Mouse (Mus musculus) forebrain, embryonic 14.5 days (tissue): Measurements from ENCODE around the gene Dck. TPM values are rescaled to one million over a fixed set of nuclear protein-coding genes. Genes with fewer than 3 reads are reported as not detected.
A peak's percentile ranks its signal among the peaks of the same experiment; 100 is the strongest.

Experiments
- ATAC-seq: fragments of 200-750 bp; cut with Nextera tagmentation; 2 replicates; pipeline ENCODE4 v1.8.0; 2017; ENCODE audit warnings: mild to moderate bottlenecking, moderate library complexity
- DNase-seq: peaks from one replicate; pipeline ENCODE4 v3.0.0-alpha.2; 2015; ENCODE audit warnings: low spot score
- H3K27ac ChIP-seq: fragments of 300-500 bp; sonication (generic); 2 replicates; pipeline ENCODE4 v1.5.1; 2014; ENCODE audit warnings: low read depth, mild to moderate bottlenecking, control low read depth, low read length, moderate library complexity
- H3K27me3 ChIP-seq: fragments of 300-500 bp; sonication (generic); replicated peaks from 2 replicates; pipeline ENCODE4 v1.6.1; 2014; ENCODE audit warnings: low read length, control low read depth, mixed read lengths; ENCODE audit not compliant: control insufficient read depth, insufficient read depth
- H3K36me3 ChIP-seq: fragments of 300-500 bp; sonication (generic); 2 replicates; pipeline ENCODE4 v1.6.1; 2014; ENCODE audit warnings: low read length, control low read depth; ENCODE audit not compliant: control insufficient read depth, insufficient read depth
- H3K4me1 ChIP-seq: fragments of 300-500 bp; sonication (generic); 2 replicates; pipeline ENCODE4 v1.6.1; 2014; ENCODE audit warnings: antibody characterized with exemption, low read length, control low read depth; ENCODE audit not compliant: control insufficient read depth, insufficient read depth
- H3K4me2 ChIP-seq: fragments of 300-500 bp; sonication (generic); 2 replicates; pipeline ENCODE4 v1.6.1; 2014; ENCODE audit warnings: mild to moderate bottlenecking, control low read depth, low read length
- H3K4me3 ChIP-seq: fragments of 300-500 bp; sonication (generic); 2 replicates; pipeline ENCODE4 v1.5.1; 2014; ENCODE audit warnings: low read depth, low read length, control low read depth
- H3K9ac ChIP-seq: fragments of 300-500 bp; sonication (generic); 2 replicates; pipeline ENCODE4 v1.6.1; 2014; ENCODE audit warnings: mild to moderate bottlenecking, low read length, control low read depth, moderate library complexity
- H3K9me3 ChIP-seq: fragments of 300-500 bp; sonication (generic); replicated peaks from 2 replicates; pipeline ENCODE4 v1.6.1; 2016; ENCODE audit warnings: low read length, control low read depth, mixed read lengths; ENCODE audit not compliant: control insufficient read depth
- WGBS: fragments of 180-500 bp; shearing (Covaris S2); extraction: QIAGEN DNeasy Blood & Tissue Kit; methylation state at CpG from one replicate; pipeline ENCODE4 v1.1.7; 2014; 5-methylcytosine and 5-hydroxymethylcytosine counted together
- polyA plus RNA-seq: library from polyadenylated mRNA; unstranded; fragments of >200 nt; fragmentation: Nextera tagmentation; extraction: Ambion mirVana; gene quantifications from 2 replicates; pipeline ENCODE4 v1.2.1, GENCODE M21; 2014

The Dck gene
- polyA plus RNA-seq = 93.7 and 94.7 TPM in 2 replicates

DNA sequence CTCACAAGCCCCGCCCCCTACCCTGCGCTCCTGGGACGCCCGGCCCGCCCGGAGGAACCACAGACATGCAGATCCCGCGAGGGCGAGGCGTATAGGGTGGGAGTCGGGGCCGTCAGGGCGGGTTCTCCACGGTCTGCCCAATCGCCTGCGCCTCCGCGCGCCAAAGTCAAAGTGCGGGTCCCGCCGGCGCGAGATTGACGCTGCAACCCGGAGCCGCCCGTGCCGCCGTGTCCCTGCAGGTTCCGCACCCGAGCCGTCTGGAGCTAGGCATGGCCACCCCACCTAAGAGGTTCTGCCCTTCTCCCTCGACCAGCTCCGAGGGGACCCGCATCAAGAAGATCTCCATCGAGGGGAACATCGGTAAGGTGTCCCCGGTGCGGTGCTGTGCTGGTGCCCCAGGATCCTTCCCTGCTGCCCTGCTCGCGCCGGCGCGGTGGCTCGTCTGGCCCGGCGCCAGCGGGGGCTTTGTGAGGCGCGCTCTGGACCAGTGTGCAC is at the start of gene Dck:
TSS of gene Dck (plus strand) at position 10 of the 495 bp plus-strand sequence.
- H3K9ac ChIP-seq = peak within 1 kb of the TSS; percentile 85
- peak within 1 kb of the TSS; percentile 58 for H3K4me2 ChIP-seq
- peaks cover 15% of the 10 kb centered on the region; the same call in 1 of the 2 replicates for H3K4me1 ChIP-seq
- peak; percentile 98 for DNase-seq
- peak within 1 kb of the TSS; percentile 80 for H3K4me3 ChIP-seq
- H3K36me3 ChIP-seq = peaks cover 4% of the 10 kb centered on the region
- H3K27ac ChIP-seq = peak within 1 kb of the TSS; percentile 94
- peak; percentile 99 for ATAC-seq
- under 1% methylated on average over 42 of the region's 51 CpGs for WGBS
- no peaks in the 10 kb centered on the region for H3K27me3 ChIP-seq
- H3K9me3 ChIP-seq = no peaks in the 10 kb centered on the region

DNA sequence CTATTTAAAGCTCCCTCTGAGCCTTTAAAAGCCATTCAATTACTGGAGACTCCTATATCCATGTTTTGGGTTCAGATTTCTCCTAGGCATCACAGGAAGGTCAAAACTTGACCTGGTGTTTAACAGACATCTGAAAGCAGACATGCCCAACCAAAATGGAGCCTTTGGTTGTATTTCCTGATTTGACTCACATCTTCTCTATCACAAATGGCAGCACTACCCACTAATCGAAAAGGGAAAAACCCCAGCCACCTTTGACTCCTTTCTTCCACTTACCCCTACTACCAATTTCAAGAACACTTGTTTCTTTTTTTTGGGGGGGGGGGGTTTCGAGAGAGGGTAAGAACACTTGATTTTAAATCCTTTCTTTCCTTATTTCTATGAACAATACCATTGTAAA is 47.8 kb upstream of the Dck start:
- H3K4me3 ChIP-seq = no peak overlapping the region
- DNase-seq (no peak), ATAC-seq (no peak)
- no peak overlapping the region for H3K27ac ChIP-seq
- no peak overlapping the region for H3K9ac ChIP-seq
- H3K4me2 ChIP-seq = no peak overlapping the region
- no peaks in the 10 kb centered on the region for H3K9me3 ChIP-seq
- 89% methylated on average over 2 of the region's 2 CpGs for WGBS
- H3K27me3 ChIP-seq = no peaks in the 10 kb centered on the region
- peaks cover 4% of the 10 kb centered on the region; the same call in 1 of the 2 replicates for H3K4me1 ChIP-seq
- H3K36me3 ChIP-seq = no peaks in the 10 kb centered on the region

DNA sequence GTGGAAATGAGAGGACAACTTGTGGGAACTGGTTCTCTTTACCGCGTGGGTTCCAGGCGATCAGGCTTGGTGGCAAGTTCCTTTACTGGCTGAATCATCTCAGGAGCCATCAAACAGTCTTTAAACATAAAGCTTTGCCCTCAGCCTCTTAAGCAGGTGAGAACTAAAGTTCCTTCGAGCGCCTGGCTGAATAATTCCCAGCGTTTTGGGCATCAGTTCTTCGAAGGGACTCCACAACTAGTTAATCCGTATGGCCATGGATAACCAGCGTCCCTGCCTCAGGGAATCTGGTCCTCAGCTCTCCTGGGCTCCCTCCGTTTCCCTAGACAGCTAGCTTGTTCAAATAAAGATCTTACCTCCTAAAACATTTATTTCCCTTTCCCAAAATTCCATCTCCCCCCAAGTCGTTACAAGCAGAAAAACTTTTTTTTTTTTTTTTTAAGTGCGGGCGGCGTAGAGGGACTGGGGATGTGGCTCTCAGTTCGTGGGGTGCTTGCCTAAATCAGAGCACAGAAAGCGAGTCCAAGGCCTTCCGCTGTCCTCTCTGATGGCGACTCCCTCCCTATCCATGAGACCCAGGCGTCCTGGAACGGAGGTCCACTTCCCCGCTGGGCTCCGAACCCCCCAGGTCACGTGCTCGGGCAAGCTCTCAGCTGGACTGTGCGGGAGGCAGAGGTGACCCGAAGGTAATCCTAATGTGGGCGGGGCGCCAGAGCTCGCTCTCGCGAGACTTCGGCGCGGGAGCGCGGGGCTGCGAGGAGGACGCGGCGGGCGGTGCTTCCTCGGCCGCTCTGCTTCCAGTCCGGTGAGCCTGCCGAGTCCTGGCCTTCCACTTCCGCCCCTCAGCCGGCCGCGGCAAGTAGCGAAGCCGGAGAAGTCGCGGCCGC is 44.4 kb upstream of the Dck start, which contains the start of gene Mob1b:
TSS of gene Mob1b (plus strand) at position 740 of the 887 bp plus-strand sequence.
- H3K36me3 ChIP-seq = no peaks in the 10 kb centered on the region
- peak within 1 kb of the TSS; percentile 95 for H3K27ac ChIP-seq
- H3K4me2 ChIP-seq = peak within 1 kb of the TSS; percentile 95
- DNase-seq (peak; percentile 96), ATAC-seq (peak; percentile 94)
- WGBS = under 1% methylated on average over 54 of the region's 54 CpGs
- peak within 1 kb of the TSS; percentile 98 for H3K9ac ChIP-seq
- peaks cover 14% of the 10 kb centered on the region for H3K4me1 ChIP-seq
- peak within 1 kb of the TSS; percentile 96 for H3K4me3 ChIP-seq
- H3K27me3 ChIP-seq = no peaks in the 10 kb centered on the region
- H3K9me3 ChIP-seq = no peaks in the 10 kb centered on the region

DNA sequence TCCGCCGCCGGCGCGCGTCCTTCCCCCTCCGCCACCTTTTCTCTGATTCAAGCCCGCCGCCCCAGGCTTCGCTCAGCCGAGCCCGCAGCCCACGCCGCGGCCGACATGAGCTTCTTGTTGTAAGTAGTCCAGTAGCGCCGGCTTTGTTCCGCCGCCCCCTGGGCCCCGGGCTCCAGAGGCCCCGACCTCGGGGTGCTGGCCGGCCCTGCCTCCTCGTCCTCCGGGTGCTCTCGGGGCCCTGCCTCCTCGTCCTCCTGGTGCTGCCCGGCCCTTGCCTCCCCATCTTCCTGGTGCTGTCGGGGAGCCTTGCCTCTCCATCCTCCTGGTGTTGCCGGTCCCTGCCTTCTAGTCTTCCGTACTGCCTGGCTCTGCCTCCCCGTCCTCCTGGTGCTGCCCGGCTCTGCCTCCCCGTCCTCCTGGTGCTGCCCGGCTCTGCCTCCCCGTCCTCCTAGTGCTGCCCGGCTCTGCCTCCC is 43.8 kb upstream of the Dck start:
- ATAC-seq = peak; percentile 79

DNA sequence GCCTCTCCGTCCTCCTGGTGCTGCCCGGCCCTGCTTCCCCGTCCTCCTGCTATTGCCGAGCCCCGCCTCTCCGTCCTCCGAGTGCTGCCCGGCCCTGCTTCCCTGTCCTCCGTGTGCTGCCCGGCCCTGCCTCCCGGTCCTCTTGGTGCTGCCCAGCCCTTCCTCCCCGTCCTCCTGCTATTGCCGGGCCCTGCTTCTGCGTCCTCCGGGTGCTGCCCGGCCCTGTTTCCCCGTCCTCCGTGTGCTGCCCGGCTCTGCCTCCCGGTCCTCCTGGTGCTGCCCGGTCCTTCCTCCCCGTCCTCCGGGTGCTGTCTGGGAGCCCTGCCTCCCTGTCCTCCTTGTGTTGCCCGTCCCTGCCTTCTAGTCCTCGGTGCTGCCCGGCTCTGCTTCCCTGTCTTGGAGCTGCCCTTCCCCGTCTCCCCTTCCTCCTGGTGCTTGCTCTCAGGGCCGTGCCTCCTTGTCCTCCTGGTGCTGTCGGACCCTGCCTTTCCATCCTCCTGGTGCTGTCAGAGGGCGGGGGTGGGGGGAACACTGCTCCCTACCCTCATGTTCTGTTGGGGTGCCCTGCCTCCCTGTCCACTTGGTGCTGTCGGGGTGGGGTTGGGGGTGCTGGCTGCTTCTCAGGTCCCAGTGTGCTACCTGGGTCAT is 43.1 kb upstream of the Dck start:
- Histone ChIP-seq H3K27me3 (no peaks in the 10 kb centered on the region), H3K36me3 (no peaks in the 10 kb centered on the region), H3K4me2 (peak overlapping the region; percentile 95), H3K9me3 (no peaks in the 10 kb centered on the region), H3K4me3 (peak overlapping the region; percentile 96), H3K9ac (peak overlapping the region; percentile 98), H3K27ac (peak overlapping the region; percentile 95; the same call in 1 of the 2 replicates), H3K4me1 (peaks cover 14% of the 10 kb centered on the region)
- ATAC-seq (peak; percentile 42), DNase-seq (peak; percentile 25)
- WGBS = 2% methylated on average over 30 of the region's 31 CpGs

More for the DNA sequence above, 43.8 kb upstream of the Dck start:
- Histone ChIP-seq H3K36me3 (no peaks in the 10 kb centered on the region), H3K4me2 (peak overlapping the region; percentile 95), H3K27me3 (no peaks in the 10 kb centered on the region), H3K4me1 (peaks cover 14% of the 10 kb centered on the region), H3K4me3 (peak overlapping the region; percentile 96), H3K9ac (peak overlapping the region; percentile 98), H3K27ac (peak overlapping the region; percentile 95), H3K9me3 (no peaks in the 10 kb centered on the region)
- under 1% methylated on average over 37 of the region's 38 CpGs for WGBS
- DNase-seq = no peak

DNA sequence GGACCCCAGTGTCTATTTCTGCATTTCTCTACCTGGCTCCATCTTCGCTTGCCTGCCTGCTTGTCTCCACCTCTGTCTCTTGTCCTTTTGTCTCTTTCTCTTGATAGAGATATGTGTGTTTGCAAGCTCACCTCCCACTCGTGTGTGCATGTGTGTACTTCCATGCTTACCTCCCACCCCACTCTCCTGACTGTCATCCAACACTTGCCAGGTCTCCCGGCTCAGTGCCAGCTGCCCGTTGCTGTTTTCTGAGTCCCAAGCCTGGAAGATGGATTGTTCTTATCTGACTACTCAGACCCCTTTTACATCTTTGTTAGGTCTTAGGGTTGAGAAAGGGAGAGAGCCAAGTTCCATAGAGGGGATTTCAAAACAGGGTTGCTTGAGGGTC is 42.6 kb upstream of the Dck start:
- H3K27ac ChIP-seq = peak overlapping the region; percentile 95; the same call in 1 of the 2 replicates
- H3K27me3 ChIP-seq = no peaks in the 10 kb centered on the region
- WGBS = 20% methylated on average over 4 of the region's 4 CpGs
- H3K9ac ChIP-seq = peak overlapping the region; percentile 98
- peak overlapping the region; percentile 95 for H3K4me2 ChIP-seq
- ATAC-seq (no peak), DNase-seq (peak; percentile 22)
- H3K36me3 ChIP-seq = no peaks in the 10 kb centered on the region
- H3K9me3 ChIP-seq = no peaks in the 10 kb centered on the region
- H3K4me3 ChIP-seq = peak overlapping the region; percentile 96
- H3K4me1 ChIP-seq = peaks cover 14% of the 10 kb centered on the region

DNA sequence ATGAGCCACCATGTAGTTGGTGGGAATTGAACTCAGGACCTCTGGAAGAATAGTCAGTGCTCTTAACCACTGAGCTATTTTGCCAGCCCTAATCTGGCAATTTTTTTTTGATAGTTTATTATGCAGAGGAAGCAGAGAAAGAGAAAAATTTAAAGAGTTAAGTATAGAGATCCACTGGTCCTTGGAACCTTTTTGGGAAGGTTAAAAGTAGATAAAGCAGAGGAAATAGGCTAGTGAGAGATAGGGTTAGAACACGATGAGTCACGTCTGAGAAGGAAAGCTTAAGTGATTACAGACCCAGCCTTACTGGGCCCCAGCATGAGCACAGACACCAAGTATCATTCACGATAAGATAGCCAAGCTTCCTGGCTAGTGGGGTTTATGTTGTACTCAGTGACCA is 40.8 kb upstream of the Dck start:
- H3K27ac ChIP-seq = no peak overlapping the region
- DNase-seq (no peak), ATAC-seq (no peak)
- no peaks in the 10 kb centered on the region for H3K9me3 ChIP-seq
- WGBS = 78% methylated on average over 3 of the region's 3 CpGs
- H3K27me3 ChIP-seq = no peaks in the 10 kb centered on the region
- H3K4me1 ChIP-seq = peaks cover 14% of the 10 kb centered on the region
- H3K4me2 ChIP-seq = no peak overlapping the region
- H3K36me3 ChIP-seq = no peaks in the 10 kb centered on the region
- no peak overlapping the region for H3K9ac ChIP-seq
- H3K4me3 ChIP-seq = no peak overlapping the region

DNA sequence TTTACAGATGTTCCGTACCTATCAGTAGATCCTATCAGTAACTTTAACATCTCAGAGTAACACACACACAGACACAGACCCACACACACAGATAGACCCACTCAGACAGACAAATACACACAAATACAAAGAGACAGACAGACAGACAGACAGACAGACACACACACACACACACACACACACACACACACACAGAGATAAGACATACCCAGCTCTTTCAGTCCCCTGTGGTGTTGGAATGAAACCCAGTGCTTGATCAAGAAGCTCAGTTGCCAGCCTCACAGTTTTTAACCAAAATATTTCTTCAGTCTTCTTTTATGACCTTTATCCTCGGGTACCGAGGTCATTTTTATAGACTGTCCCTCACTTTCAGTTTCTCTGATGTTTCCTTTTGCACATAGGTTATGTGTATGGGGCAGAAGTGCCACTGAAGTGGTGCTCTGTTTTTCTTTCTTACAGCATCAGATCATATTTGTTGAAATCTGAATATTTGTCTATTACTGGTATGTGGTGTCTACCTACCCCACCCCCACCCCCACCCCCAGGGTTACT is 37.1 kb upstream of the Dck start:
- Histone ChIP-seq H3K4me1 (peaks cover 3% of the 10 kb centered on the region), H3K36me3 (0 out of 2 replicates have a peak, but pooled peaks cover 2% of the 10 kb centered on the region), H3K9me3 (no peaks in the 10 kb centered on the region), H3K4me2 (no peak overlapping the region), H3K4me3 (no peak overlapping the region), H3K9ac (no peak overlapping the region), H3K27me3 (no peaks in the 10 kb centered on the region), H3K27ac (no peak overlapping the region)
- no peak for ATAC-seq
- 90% methylated on average over 3 of the region's 3 CpGs for WGBS
- no peak for DNase-seq
